Mouse (Mus musculus) cerebellum, adult 11 months (tissue): ENCODE results near the gene Stk26.

Experiments
- DNase-seq: peaks from one replicate; pipeline ENCODE4 v3.0.0; 2022

Stk26 gene

DNA sequence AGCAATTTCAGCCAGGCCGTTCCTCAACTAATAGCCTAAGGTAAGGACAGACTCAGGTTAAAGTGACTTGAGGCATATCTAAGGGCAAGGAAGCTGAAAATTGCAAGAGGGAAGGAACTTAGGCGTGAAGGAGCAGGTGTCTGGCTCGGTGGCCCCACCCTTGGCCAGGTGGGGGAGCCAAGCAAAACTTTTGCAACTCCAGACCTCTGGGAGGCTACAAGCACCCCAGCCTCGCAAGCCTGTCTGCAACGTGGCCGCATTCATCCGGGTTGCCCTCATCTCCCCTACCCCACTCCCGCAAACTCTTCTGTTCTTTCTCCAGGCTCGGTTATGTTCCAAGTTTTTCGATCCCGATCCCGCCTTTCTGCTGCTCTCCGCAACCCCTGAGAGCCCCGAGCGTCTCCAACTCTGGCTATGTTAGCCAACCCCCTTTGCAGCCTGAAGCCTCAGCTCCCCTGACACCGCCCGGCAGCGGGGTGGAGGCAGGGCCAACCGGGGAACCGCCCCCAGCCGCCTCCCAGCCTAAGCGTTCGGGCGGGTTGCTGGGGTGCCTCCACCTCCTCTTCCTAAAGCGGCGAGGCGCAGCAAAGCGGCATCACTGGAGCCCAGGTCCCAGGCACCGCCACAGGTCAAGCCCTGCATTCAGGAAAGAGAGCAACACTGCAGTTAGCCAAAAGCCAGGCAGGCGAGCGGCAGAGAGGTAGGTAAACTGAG lies at the start of gene Stk26:
Gene Stk26 (plus strand): TSS at position 201 of the 714 bp plus-strand sequence.
- no peak for DNase-seq

DNA sequence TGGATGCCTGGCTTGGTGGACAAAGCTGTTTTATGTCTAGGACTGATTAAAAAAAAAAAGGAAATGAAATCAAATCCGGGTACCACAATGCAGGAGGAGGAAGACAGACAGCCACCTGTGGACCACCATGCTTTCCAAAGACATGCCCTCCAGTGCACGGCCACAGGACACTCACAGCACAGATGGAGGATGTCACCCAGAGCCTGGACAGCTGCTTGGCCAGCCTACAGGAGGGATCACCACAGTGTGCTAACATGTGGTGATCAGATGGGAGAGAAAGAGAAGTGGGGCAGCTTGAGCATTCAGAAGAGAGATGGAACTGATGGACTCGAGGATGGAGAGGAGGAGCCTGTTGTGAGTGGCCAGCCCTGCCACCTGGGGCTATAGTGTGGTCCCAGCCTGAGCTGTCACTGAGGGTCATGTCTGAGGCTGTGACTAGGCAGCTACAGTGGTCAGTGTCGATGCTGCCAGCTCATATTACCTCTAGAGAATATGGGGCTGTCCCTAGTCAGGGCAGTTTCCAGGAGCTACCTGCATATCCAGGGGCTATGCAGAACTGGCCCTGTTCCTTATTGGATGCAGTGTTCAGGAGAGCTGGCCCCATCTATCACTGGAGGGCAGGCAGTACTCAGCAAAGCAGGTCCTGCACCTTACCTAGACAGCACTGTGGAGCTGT lies 47.7 kb upstream of the Stk26 start:
- DNase-seq: no peak

DNA sequence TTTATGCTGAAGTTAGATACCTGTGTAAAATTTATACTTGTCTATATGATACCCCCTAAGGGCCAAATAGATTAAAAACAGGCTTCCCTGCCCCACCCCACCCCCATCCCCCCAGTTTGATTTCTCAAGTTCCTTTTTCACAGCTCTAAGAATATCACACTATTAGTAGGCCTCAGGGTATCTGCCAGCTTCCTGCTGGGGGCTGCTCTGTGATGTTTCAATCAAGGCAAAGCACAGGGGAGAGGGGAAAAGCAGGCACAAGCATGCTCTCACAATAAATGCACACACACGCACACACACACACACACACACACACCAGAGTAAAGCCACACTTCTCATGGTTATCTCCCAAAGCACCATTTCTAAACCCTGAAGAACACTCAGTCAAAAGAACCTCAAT lies 43.0 kb upstream of the Stk26 start:
- DNase-seq: no peak

DNA sequence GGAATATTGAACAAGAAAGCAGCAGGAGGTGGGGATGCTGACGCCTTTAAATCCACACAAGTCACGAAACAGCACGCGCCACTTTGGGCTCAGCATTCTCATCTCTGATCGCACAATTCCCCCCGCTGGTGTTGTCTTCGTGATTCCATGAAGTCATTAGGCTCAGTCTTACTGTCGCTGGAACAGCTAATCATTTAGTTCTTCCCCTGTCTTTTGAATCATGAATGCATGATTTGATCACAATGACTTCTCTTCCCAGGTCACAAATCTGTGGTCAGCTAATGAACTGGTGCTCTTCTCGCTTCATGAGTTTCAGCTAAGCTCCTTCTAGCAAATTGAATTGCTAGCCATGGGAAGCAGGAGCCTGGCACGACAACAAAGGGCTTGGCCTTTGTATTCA lies 42.3 kb upstream of the Stk26 start:
- DNase-seq: no peak

DNA sequence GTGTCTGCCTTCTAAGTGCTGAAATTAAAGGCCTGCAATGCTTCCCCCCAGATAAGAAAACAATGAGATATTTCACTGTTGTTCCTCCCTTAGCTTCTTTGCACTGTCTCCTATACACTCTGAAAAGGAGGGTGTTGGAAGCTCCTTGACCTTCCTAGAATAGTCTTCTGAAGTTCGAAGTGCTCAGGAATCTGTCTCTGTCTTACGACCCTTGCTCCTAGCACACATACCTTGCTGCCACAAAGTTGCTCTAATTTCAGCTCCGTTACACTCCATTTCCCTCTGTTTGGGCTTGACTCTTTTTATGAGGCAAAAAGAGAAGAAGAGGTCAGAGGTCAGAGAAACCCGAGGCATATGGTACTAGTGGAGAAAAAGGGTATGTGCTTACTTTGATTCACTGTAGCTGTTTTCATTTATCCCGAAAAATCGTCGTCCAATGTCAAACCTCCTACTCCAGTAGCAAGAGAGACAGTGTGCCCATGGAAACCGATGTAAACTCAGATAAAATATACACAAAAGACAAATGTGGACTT lies 41.1 kb upstream of the Stk26 start:
- DNase-seq: no peak

DNA sequence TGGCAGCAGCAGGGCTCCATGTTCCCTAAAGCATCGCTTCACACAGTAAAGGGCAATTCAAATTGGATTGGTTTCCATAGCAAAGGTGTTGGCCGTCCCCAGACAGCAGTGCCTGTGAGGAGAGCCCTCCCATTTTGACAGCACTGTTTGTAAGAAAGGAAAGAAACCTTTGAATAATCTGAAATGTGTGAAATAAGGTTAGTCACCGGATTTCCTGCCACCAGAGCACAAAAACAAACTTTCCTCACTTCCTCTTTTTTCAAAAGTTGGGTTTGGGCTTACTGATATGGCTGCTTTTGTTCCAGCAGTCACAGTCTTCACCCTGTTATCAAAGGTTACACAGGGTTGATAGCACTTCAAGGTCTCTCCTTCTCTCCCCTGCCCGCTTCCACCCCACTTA lies 35.2 kb upstream of the Stk26 start:
- no peak for DNase-seq

DNA sequence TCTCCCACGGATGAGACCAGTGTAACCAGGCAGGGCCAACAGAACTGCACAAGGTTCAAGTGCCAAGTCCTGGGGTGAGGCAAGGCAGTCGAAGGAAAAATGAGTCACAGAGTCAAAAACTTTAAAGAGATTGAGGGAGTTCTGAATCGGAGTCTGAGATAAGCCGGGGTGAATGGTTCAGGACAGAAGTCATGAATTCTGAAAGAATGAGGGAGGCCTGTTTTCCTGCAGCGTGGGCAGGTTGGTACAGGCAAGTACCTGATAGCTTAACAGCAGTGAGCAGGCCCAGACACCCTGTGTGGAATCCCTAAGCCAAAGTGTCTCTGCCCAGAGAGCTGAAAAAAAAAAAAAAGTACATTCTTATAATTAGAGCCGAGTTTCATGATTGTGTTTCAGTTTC lies 17.0 kb upstream of the Stk26 start:
- no peak for DNase-seq

DNA sequence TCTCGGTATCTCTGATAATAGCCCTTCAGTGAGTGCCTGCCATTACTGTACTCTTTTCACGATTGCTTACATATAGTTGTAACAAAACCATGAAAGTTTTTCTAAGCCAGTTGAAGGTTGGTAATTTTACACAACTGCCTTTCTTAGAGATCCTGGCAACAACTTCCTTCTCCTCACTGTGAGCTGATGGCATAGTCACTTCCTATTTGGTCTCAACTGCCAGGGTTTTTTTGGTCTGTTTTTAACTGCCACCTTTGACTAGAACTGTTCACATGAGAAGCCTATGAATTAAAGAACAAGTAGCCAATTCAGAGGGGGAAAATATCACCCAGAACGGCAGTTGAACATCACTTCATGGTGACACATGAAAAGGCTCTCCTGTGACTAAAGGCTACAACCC lies 5.3 kb upstream of the Stk26 start:
- DNase-seq: no peak

DNA sequence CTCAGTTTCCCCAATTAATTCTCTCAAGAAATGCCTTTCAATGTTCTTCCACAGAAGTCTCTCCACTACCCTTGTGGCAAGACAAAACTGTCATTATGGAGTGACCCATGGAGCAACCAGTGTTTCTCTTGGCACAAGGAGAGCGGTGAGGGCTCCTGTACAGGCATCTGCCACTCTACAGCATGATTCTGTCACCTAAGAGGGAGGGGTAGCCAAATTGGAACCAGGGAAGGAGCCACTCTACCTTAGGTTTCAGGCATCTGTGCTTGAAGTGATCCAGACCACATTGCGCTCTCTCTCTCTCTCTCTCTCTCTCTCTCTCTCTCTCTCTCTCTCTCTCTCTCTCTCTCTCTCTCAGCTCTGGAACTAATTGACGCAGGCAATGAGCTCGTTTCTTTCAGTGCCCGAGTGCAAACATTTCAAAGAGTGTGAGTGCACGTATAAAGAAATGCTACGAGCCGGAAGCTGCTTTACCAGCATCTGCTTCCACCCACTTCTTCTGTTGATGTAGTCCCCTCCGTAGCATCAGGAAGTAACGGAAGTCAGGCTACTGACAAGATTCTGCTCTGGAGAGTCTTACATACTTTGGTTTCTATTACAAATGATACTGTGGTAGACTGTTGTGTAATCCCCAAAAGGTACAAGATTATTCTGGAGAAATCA lies 4.7 kb upstream of the Stk26 start:
- DNase-seq: no peak

DNA sequence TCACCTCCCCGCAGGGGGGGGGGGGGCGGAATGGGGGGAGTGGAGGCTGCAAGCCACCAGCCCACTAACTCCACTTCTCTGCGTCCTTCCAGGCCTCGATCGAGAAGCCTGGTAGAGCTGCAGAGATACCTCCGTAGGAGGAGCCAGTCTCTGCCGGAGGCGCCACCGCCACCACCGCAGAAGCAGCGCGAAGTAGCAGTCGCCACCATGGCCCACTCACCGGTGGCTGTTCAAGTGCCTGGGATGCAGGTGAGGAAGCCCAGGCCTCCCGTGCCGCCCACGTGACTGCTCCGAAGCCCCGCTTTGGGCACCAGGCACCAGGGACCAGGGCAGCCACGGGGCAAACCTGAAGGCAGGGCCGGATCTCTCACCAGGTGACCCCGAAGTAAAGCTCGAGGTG lies 740 bp downstream of the Stk26 start:
- no peak for DNase-seq

DNA sequence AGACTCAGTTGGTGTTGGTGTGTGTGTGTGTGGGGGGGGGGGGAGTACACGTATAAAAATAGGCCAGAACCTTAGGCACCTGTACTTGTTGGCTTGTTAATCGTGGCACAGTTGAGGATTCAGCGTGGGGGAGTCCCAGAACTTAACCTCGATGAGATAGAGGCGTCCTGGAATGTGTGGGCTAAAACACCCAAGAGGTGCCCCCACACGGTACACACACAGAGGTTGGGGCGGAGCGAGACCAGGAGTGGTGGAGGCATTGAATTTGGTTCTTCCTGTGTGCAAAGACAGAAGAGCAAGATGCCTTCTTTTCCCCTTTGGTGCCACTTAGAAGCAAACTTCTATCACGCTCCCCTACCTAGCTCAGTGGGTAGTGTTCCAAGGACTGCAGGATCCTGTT lies 1.2 kb downstream of the Stk26 start:
- no peak for DNase-seq

DNA sequence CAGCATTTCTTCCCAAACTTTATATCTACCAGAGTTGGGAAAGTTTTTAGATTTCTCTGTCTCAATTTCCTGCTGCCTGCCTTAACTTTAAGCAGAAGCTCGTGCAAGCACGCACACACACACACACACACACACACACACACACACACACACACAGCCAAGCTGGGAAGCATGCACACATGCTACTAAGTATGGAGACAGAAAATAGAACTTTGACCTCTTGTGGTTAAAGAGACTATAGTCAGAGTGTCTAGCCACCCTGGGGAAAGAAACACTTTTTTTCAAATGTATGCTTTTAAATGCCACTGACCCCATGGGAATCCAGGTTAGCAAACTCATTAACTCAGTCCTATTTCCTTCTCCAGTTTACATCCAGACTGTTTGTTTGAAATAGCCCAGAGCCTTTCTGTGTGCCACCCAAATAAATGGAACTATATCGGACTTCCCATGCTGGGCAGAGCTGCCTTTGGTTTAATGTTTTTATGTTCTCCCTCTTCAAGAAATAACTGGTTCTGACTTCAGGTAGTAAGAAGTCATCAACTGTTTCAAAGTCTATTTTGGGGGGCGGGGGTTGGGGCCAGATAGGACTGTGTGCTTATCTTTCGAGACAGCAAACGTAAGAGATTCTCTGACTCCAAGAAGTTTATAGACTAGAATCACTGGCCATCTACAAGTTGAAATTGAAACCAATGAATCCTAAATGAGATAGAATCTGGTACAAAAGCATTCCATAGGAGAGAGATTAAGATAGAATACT lies 9.8 kb downstream of the Stk26 start:
- no peak for DNase-seq

DNA sequence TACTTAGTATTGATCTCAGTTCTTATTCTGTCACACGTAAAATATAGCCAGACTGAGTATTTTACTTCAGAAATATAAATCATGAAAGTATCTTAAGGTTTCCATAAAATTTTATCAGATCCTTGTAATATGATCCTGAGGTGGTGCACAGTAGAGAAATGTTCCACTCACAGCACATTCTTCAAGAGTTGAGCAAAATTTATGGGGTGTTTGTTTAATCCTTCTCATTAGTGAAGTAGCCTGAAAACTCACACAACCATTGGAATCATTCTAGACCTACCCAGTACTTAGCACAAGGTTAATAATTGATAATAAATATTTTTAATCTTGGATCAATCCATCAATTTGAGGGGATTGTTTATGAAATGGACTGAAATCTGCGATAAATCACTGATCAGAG lies 22.9 kb downstream of the Stk26 start:
- DNase-seq: no peak

DNA sequence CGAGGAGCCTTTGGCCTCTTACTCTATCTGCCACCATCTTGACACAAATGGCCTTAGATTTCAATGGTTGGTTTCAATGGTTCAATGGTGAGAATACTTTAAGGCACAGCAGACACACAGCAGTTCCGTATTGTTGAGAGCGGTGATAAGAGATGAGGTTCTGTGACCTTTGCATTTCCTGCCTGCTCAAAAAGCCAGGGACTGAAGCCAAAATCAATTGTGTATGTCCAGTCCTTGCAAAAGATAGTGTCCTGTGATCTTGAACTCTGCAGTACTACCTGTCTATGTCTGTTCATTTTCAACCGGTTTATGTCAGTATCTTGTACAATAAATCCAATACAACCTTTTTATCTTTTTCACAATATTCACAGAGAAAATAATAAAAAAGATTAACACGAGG lies 23.9 kb downstream of the Stk26 start:
- DNase-seq: no peak

DNA sequence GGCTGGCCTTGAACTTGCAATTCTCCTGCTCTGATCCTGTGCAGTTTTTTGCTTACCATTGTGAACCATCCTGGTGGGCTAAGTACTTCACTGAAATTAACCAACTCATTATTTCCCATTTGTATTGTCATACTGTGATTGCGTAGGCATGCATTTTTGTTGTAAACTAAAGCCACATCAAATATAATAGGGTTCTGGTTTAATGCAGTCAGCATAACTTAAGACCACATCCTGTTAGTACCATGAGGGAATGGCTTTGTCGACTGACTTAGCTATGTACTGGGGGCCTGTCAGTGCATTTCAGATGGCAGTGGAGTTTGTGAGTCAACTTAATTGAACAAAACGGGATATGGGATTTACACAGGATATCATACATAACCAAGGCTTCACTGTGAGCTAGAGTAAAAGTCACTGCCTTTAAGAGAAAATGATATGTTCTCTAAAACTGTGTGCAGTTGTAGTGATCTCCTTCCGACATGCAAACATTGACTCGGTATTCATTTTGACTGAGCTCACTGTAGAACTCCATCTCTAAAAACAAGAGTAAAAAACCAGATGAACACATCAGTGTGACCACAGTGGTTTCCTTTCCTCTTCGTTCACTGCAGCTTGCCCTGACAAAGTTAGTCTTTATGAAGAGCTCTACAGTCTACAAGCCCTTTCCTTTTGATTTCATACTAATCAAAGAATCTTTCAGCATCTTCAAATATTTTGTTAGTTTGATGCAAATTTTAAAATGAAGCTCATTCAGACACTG lies 33.6 kb downstream of the Stk26 start:
- DNase-seq: no peak

DNA sequence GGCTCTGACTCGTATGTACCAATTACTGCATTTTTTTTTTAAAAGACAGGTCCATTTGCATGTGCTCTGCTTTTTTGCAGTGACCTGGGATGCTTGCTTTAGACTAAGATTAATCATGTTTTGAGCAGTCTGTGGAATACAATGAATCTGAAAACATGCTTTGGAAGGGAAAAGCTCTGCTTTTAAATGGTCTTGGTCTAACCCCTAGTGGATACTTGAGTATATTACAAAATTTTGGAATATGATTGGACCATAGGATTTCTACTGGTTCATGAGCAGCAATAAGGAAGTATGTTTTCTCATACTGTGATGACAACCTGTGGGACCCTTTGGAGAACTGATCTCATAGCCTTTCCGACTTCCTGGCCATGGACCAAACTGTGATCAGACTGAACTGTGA lies 47.2 kb downstream of the Stk26 start:
- DNase-seq: no peak

DNA sequence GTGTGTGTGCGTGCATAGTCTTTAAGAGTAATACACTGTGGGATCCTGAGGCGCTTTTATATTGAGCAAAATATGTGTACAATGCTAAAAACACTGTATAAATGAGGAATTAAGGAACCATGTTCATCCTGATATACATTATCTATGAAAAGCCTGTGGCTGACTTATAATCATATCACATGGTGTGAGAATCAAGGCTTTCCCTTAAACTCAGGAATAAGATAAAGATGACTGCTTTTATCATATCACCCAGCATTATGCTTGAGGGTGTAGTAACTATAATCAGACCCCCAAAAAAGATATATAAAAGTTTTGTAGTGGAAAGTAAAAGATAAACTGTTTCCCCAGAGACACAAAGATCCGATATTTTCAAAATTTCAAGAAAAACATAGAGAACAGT lies 62.6 kb downstream of the Stk26 start:
- DNase-seq: no peak

DNA sequence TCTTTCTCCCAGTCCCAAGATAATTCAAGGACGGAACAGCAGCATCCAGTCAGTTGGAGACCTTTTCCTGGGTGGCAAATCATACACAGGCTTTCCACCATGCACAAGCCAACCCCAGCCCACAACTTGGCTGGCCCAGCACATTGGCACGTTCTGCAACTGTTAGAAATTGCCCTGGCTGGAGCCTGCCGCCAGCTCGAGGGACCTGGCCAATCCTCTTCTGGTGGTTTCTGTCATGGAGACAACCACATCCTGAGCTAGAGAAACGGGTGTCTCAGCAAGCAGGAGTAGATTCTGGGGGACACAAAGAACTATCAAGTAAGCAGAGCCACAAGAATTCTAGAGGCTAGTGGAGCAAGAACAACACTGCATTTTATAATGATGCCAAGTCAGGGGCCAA lies 69.1 kb downstream of the Stk26 start:
- DNase-seq: no peak

DNA sequence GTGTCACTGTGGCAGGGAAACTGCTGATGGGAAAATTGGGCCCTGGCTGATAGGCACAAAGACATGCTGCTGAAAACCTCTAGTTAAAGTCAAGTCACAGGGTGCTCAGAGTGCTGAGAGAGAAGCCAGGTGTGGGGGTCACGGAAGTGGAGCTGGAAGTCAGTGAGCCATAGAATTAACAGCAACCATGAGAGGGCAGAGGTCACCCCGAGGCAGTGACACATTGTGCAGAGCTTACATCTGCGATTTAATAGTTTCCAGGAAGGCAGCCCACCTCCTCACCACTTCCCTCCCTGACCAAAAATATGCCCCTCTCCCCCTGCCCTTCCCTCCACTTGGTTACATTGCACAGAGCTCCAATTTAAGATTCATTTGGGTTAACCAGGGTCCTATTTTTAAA lies 76.5 kb downstream of the Stk26 start:
- DNase-seq: no peak

DNA sequence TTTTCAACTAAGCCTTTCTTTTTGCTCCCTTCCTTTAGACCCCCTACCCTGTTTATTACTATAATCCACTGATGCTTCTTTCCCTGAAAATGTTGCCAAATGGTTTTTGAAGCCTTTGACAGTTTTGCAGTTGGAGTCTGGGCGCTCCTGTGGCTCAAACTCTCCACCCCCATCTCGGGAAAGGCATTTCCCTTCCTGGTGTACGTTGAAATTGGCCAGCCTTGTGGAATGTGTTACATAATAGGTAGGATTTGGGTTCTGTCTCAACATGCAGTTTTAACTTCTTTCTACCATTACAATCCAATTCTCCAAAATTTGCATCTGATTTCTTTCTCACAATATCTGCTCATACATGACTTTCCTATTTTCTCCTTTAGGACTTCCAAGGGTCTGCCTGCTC lies 77.9 kb downstream of the Stk26 start:
- DNase-seq: no peak

DNA sequence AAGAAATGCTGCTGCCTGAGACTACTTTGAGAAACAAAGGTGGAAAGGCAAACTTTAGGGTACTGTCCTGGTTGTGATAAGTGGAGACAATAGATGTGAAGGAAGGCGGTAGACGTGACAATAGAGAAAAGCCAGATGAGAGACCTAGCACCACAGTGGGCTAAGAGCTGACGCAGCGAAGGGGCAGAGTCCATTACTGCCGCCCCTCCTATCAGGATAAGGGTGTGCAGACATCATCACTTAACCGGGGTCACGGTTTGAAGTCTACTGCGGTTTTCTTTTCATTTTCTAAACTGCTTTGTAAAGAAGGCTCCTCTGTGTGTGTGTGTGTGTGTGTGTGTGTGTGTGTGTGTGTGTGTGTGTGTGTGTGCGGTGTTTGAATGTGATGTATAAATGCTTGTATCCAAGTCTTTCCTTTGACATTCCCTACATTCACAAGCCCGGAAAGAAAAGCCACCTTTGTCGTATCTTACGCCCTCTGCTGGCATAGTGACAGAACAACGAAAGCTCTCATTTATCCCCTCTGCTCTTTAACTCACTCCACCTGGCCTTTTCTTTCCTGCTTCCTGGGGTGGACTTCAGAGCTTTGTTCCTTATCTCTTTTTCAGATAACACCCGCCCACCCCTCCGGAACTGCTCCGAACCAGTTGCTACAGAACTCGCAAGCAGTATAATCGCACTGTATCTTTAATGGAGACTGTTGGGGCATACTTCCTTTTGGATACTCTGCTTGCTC lies 84.0 kb downstream of the Stk26 start:
- DNase-seq: no peak
